Mouse (Mus musculus) ES-CJ7 (cell line): ENCODE results near the gene Sdk2.

Experiments
- DNase-seq: peaks from one replicate; pipeline ENCODE4 v3.0.0; 2011; ENCODE audit warnings: low read depth, low spot score

Sdk2 gene

GRCm38 (mm10) chr11:113791357-113792215 is 275.3 kb downstream of the Sdk2 start:
- peak; percentile 42 for DNase-seq

GRCm38 (mm10) chr11:113789101-113789500 is 277.7 kb downstream of the Sdk2 start:
- DNase-seq: no peak

GRCm38 (mm10) chr11:113788183-113788789 is 278.6 kb downstream of the Sdk2 start:
- no peak for DNase-seq

GRCm38 (mm10) chr11:113787432-113788182 is 279.2 kb downstream of the Sdk2 start:
- no peak for DNase-seq

GRCm38 (mm10) chr11:113787009-113787408 is 279.8 kb downstream of the Sdk2 start:
- no peak for DNase-seq

- no peak for DNase-seq
Observed at GRCm38 (mm10) chr11:113786395-113786794, 280.5 kb downstream of the Sdk2 start.

- DNase-seq: peak; percentile 78
Observed at GRCm38 (mm10) chr11:113785406-113786171, 281.3 kb downstream of the Sdk2 start.

GRCm38 (mm10) chr11:113784656-113785396 is 282.0 kb downstream of the Sdk2 start:
- no peak for DNase-seq

- no peak for DNase-seq
Observed at GRCm38 (mm10) chr11:113782496-113782895, 284.4 kb downstream of the Sdk2 start.

- DNase-seq: no peak
Observed at GRCm38 (mm10) chr11:113782006-113782405, 284.8 kb downstream of the Sdk2 start.

GRCm38 (mm10) chr11:113779680-113780041 is 287.2 kb downstream of the Sdk2 start:
- no peak for DNase-seq

GRCm38 (mm10) chr11:113778733-113779679 is 287.8 kb downstream of the Sdk2 start:
- DNase-seq: no peak

GRCm38 (mm10) chr11:113777878-113778464 is 288.9 kb downstream of the Sdk2 start:
- no peak for DNase-seq

GRCm38 (mm10) chr11:113776851-113777511 is 289.9 kb downstream of the Sdk2 start:
- no peak for DNase-seq

- no peak for DNase-seq
Observed at GRCm38 (mm10) chr11:113774773-113775172, 292.1 kb downstream of the Sdk2 start.

- no peak for DNase-seq
Observed at GRCm38 (mm10) chr11:113773191-113773590, 293.7 kb downstream of the Sdk2 start.

- no peak for DNase-seq
Observed at GRCm38 (mm10) chr11:113771187-113771586, 295.7 kb downstream of the Sdk2 start.

- DNase-seq: no peak
Observed at GRCm38 (mm10) chr11:113768356-113768755, 298.5 kb downstream of the Sdk2 start.

GRCm38 (mm10) chr11:113767285-113767684 is 299.6 kb downstream of the Sdk2 start:
- no peak for DNase-seq
